Mouse (Mus musculus) hindbrain, embryonic 15.5 days (tissue): ENCODE measurements at regions not wholly inside any gene's neighbourhood (a gene's known extent, or its start where the extent isn't known, plus 50 kb on each side); places are given as distances from the start of the nearest gene placed in this dataset.

ENCODE experiments used
- ATAC-seq: fragments of 200-750 bp; cut with Nextera tagmentation; 2 replicates; pipeline ENCODE4 v1.8.0; 2017; ENCODE audit warnings: low read depth, moderate number of reproducible peaks, moderate TSS enrichment; ENCODE audit not compliant: low FRiP score
- H3K27ac ChIP-seq: fragments of 300-500 bp; sonication (generic); replicated peaks from 2 replicates; pipeline ENCODE4 v1.5.1; 2015; ENCODE audit warnings: mild to moderate bottlenecking, inconsistent platforms
- H3K27me3 ChIP-seq: fragments of 300-500 bp; sonication (generic); 2 replicates; pipeline ENCODE4 v1.6.1; 2015; ENCODE audit warnings: control low read depth, inconsistent platforms
- H3K36me3 ChIP-seq: fragments of 300-500 bp; sonication (generic); 2 replicates; pipeline ENCODE4 v1.6.1; 2015; ENCODE audit warnings: control low read depth, inconsistent platforms
- H3K4me1 ChIP-seq: fragments of 300-500 bp; sonication (generic); replicated peaks from 2 replicates; pipeline ENCODE4 v1.6.1; 2015; ENCODE audit warnings: control low read depth, inconsistent platforms
- H3K4me2 ChIP-seq: fragments of 300-500 bp; sonication (generic); 2 replicates; pipeline ENCODE4 v1.6.1; 2015; ENCODE audit warnings: moderate library complexity, mild to moderate bottlenecking, inconsistent platforms
- H3K4me3 ChIP-seq: fragments of 300-500 bp; sonication (generic); 2 replicates; pipeline ENCODE4 v1.5.1; 2015; ENCODE audit warnings: mild to moderate bottlenecking, inconsistent platforms
- H3K9ac ChIP-seq: fragments of 300-500 bp; sonication (generic); 2 replicates; pipeline ENCODE4 v1.6.1; 2015; ENCODE audit warnings: inconsistent platforms
- H3K9me3 ChIP-seq: fragments of 300-500 bp; sonication (generic); 2 replicates; pipeline ENCODE4 v1.6.1; 2016; ENCODE audit warnings: control low read depth, inconsistent platforms
- WGBS: fragments of 180-500 bp; shearing (Covaris S2); methylation state at CpG from one replicate; pipeline ENCODE4 v1.1.7; 2015; 5-methylcytosine and 5-hydroxymethylcytosine counted together

DNA sequence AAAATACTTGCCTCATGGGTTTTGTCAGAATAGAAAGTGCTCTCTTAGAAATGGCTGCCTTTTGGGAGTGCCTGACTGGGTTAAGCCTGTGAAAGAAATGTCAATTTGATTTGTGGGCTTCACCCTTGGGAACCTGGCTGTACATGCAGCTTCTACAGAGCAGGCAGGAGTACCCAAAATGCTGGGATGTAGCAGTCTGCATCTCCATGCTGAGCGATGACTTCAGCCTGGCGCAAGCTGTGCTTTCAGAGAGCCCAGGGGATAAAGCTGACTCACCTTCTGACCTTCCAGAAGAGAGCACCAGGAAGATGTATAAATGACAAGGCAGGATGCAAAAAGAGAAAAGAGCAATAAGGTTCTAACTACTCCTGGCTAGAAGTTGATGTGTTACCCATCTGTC is 135.0 kb upstream of the Lrrn1 start:
- Histone ChIP-seq H3K4me3 (no peak overlapping the region), H3K4me2 (no peak overlapping the region), H3K27ac (no peak overlapping the region), H3K9ac (no peak overlapping the region), H3K4me1 (no peaks in the 10 kb centered on the region), H3K27me3 (no peaks in the 10 kb centered on the region), H3K36me3 (no peaks in the 10 kb centered on the region), H3K9me3 (no peaks in the 10 kb centered on the region)
- 68% methylated on average over 2 of the region's 2 CpGs for WGBS
- ATAC-seq = no peak

DNA sequence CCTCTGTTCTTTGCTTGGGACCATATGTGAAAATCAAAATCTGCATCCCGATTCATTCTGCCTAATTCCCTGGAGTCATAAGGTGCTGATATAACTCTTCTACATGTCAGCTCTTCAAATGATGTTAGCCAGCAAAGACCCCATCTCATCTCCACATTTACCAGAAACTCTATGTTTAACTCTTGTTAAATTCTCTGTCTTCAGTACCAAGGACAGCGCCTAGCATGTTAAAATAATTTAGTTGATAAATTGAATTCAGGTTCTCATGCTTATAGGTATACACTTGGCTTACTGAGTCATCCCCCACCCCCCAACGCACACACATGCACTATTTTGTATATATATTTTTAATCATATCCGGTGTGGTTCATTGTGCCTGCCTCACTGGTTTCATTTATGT is 113.8 kb upstream of the Lrrn1 start:
- Histone ChIP-seq H3K9ac (no peak overlapping the region), H3K4me3 (no peak overlapping the region), H3K36me3 (no peaks in the 10 kb centered on the region), H3K4me2 (no peak overlapping the region), H3K27ac (no peak overlapping the region), H3K27me3 (no peaks in the 10 kb centered on the region), H3K9me3 (no peaks in the 10 kb centered on the region), H3K4me1 (no peaks in the 10 kb centered on the region)
- ATAC-seq = no peak
- 80% methylated on average over 4 of the region's 4 CpGs for WGBS

GRCm38 (mm10) chr6:107422091-107422490 is 107.5 kb upstream of the Lrrn1 start:
- Histone ChIP-seq H3K4me3 (no peak overlapping the region), H3K4me1 (no peaks in the 10 kb centered on the region), H3K27me3 (no peaks in the 10 kb centered on the region), H3K27ac (no peak overlapping the region), H3K36me3 (no peaks in the 10 kb centered on the region), H3K4me2 (no peak overlapping the region), H3K9ac (no peak overlapping the region), H3K9me3 (no peaks in the 10 kb centered on the region)
- WGBS = 42% methylated on average over 3 of the region's 3 CpGs
- no peak for ATAC-seq

DNA sequence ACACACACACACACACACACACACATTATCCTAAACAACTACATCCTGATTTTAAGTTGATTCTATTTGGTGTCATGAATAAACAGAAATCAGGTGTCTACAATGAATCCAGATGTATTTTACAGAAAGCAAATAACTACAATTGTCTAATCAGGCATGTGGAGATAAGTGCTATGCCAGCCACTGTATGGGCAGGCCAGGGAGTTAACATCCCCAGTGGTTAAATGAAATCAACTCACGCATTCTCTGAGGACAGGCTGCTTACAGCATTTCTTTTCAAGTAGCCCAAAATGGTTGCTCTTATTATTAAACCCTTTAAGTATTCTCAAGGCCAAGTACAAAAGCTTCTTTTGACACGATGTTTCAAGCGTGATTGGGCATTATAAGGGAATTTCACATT is 103.0 kb upstream of the Lrrn1 start:
- Histone ChIP-seq H3K9ac (no peak overlapping the region), H3K4me3 (no peak overlapping the region), H3K36me3 (no peaks in the 10 kb centered on the region), H3K4me2 (no peak overlapping the region), H3K27ac (no peak overlapping the region), H3K4me1 (no peaks in the 10 kb centered on the region), H3K27me3 (no peaks in the 10 kb centered on the region), H3K9me3 (no peaks in the 10 kb centered on the region)
- WGBS = 54% methylated on average over 3 of the region's 3 CpGs
- ATAC-seq = no peak

GRCm38 (mm10) chr6:107431033-107431432 is 98.5 kb upstream of the Lrrn1 start:
- ATAC-seq = 0 out of 2 replicates have a peak, but pooled peaks have one; percentile 65
- Histone ChIP-seq H3K4me3 (no peak overlapping the region), H3K4me1 (no peaks in the 10 kb centered on the region), H3K27me3 (no peaks in the 10 kb centered on the region), H3K36me3 (no peaks in the 10 kb centered on the region), H3K4me2 (no peak overlapping the region), H3K9me3 (no peaks in the 10 kb centered on the region), H3K9ac (no peak overlapping the region), H3K27ac (no peak overlapping the region)
- WGBS = 59% methylated on average over 4 of the region's 4 CpGs

DNA sequence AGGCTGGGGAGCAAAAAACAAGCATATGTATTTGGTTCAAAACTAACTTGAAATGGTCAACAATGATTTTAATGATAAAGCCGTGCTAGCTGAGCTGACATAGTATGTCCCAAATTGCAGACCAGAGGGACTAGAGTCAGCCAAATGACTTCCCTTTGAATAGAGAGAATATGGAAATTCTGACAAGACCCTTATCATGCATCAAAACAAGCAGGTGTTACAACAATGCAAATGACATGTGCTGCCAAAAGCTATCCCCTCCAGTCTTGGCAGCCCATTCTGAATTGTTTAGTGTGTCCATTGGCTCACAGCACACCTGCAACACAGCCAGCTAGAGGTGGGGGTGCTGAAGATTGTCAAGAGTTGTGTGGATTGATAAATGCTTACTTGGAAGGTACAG is 87.5 kb upstream of the Lrrn1 start:
- H3K4me2 ChIP-seq = no peak overlapping the region
- H3K4me3 ChIP-seq = no peak overlapping the region
- no peaks in the 10 kb centered on the region for H3K9me3 ChIP-seq
- no peak overlapping the region for H3K27ac ChIP-seq
- peak; percentile 34; the same call in 1 of the 2 replicates for ATAC-seq
- H3K36me3 ChIP-seq = no peaks in the 10 kb centered on the region
- no peaks in the 10 kb centered on the region for H3K27me3 ChIP-seq
- no peaks in the 10 kb centered on the region for H3K4me1 ChIP-seq
- H3K9ac ChIP-seq = no peak overlapping the region
- WGBS = 63% methylated on average over 1 of the region's 1 CpGs

DNA sequence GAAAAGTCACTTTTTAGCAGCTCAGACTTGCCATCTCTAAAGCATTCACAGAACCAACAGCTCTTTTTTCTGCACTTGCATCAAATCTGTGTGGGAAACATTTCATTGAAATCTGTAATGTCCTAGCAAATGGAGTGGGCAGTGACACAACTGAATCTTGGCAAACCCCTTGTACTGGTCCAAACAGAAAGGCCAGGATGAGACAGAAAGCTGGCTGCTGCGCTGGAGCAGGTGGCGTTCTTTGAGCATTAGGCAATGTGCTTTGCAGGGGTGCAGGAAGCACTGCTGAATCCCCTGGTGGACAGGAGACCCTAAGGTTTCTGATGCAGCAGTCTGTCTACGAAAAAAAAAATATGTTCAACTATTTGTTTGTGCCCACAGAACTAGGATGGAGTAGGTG is 85.2 kb upstream of the Lrrn1 start:
- no peaks in the 10 kb centered on the region for H3K9me3 ChIP-seq
- ATAC-seq = no peak
- no peaks in the 10 kb centered on the region for H3K27me3 ChIP-seq
- no peaks in the 10 kb centered on the region for H3K4me1 ChIP-seq
- no peak overlapping the region for H3K27ac ChIP-seq
- 73% methylated on average over 3 of the region's 3 CpGs for WGBS
- H3K4me3 ChIP-seq = no peak overlapping the region
- no peak overlapping the region for H3K9ac ChIP-seq
- H3K36me3 ChIP-seq = no peaks in the 10 kb centered on the region
- no peak overlapping the region for H3K4me2 ChIP-seq

- 91% methylated on average over 1 of the region's 1 CpGs for WGBS
- H3K9ac ChIP-seq = no peak overlapping the region
- H3K36me3 ChIP-seq = no peaks in the 10 kb centered on the region
- no peaks in the 10 kb centered on the region for H3K4me1 ChIP-seq
- no peak overlapping the region for H3K4me2 ChIP-seq
- no peak overlapping the region for H3K4me3 ChIP-seq
- H3K27ac ChIP-seq = no peak overlapping the region
- no peak for ATAC-seq
- H3K9me3 ChIP-seq = no peaks in the 10 kb centered on the region
- H3K27me3 ChIP-seq = no peaks in the 10 kb centered on the region
Measured at GRCm38 (mm10) chr6:107459220-107459619, 70.3 kb upstream of the Lrrn1 start.

- no peak overlapping the region for H3K9ac ChIP-seq
- no peak overlapping the region for H3K4me2 ChIP-seq
- no peak overlapping the region for H3K4me3 ChIP-seq
- ATAC-seq = peak; percentile 76; the same call in 1 of the 2 replicates
- H3K27me3 ChIP-seq = no peaks in the 10 kb centered on the region
- H3K27ac ChIP-seq = no peak overlapping the region; the same call in 1 of the 2 replicates
- WGBS = 7% methylated on average over 2 of the region's 2 CpGs
- no peaks in the 10 kb centered on the region for H3K36me3 ChIP-seq
- no peaks in the 10 kb centered on the region for H3K4me1 ChIP-seq
- H3K9me3 ChIP-seq = no peaks in the 10 kb centered on the region
Measured at GRCm38 (mm10) chr6:107462440-107462839, 67.1 kb upstream of the Lrrn1 start.

GRCm38 (mm10) chr6:107473395-107473794 is 56.2 kb upstream of the Lrrn1 start:
- H3K4me3 ChIP-seq = no peak overlapping the region
- ATAC-seq = no peak
- no peaks in the 10 kb centered on the region for H3K36me3 ChIP-seq
- 78% methylated on average over 2 of the region's 2 CpGs for WGBS
- H3K4me1 ChIP-seq = no peaks in the 10 kb centered on the region
- H3K9me3 ChIP-seq = no peaks in the 10 kb centered on the region
- H3K4me2 ChIP-seq = no peak overlapping the region
- no peaks in the 10 kb centered on the region for H3K27me3 ChIP-seq
- H3K9ac ChIP-seq = no peak overlapping the region
- no peak overlapping the region for H3K27ac ChIP-seq

DNA sequence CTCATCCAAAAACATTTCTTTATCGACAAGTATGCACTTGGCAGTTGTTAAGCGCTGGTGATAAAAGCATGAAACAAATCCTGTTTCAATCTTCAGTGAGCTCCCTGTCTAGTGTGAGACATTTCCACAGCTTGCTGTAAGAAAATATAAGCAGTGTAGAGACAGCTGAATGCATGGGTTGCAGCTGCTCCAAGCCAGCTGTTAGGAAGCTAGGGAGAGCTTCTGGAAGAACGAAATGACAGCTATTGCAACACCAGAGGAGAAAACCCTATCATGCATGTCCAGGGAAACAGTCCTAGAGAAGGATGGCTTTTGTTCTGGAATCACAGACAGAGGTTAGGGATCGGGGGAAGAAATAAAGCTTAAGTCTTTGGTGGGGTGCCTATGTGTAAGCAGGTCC is 55.4 kb upstream of the Lrrn1 start:
- no peaks in the 10 kb centered on the region for H3K27me3 ChIP-seq
- H3K4me2 ChIP-seq = no peak overlapping the region
- H3K9ac ChIP-seq = no peak overlapping the region
- no peaks in the 10 kb centered on the region for H3K36me3 ChIP-seq
- ATAC-seq = no peak
- no peaks in the 10 kb centered on the region for H3K4me1 ChIP-seq
- H3K4me3 ChIP-seq = no peak overlapping the region
- H3K27ac ChIP-seq = no peak overlapping the region
- no peaks in the 10 kb centered on the region for H3K9me3 ChIP-seq
- WGBS = 78% methylated on average over 4 of the region's 4 CpGs
